Mouse (Mus musculus): Measurements from ENCODE around the gene Tspan4. TPM values are rescaled to one million over a fixed set of nuclear protein-coding genes. Genes with fewer than 3 reads are reported as not detected.
"Not testable (repeated sequence)": the region's sequence is repeated elsewhere in the genome, so short reads cannot be mapped to it uniquely, and the experiment has no call there.

The Tspan4 gene
- polyA plus RNA-seq, 1 experiment from 2014 or later = 29.7 TPM

DNA sequence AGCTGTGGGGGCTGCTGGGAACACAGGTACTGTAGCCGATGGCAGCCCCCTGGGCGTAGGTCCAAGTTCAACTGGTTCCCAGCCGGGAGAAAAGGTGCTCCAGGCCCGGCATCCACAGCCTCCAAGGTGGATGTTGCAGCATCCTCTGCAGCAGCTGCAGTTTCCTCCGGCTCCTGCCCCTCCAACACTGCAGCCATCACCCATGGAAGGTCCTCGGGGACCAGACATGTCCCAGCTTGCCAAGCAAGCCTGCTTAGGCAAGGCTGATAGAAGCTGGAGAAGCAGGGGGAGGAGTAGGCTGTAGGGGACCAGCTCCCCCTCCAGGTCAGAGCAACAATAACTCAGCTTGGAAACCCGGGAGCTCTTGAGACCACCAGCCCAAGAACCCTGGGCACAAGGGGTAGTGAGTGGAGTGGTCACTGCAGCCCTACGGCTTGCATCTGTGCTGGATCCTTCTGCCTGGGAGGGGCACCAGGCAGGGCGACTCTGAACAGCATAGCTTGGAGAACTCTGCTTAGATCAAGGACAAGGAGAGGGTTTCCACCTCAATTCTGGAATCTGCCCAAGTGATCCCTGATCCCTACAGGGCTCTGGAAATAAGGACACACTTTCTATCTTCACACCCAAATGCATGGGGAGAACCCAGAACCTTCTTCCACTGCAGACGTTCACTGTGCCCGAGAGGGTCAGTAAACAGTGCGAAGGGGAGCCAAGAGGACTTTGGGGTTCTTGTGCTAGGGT lies 31.8 kb upstream of the Tspan4 start:
- peaks cover 2% of the 10 kb centered on the region; the same call in 1 of the 2 replicates for H3K36me3 ChIP-seq (ENCODE audit: control insufficient read depth, insufficient read depth, low read length)
- H3K4me2 ChIP-seq (ENCODE audit: low read depth, low read length, severe bottlenecking) = peak overlapping the region; percentile 80
- peak; percentile 72 for DNase-seq (ENCODE audit: low spot score)
- peaks cover 13% of the 10 kb centered on the region for H3K4me1 ChIP-seq (replicated peaks; ENCODE audit: control insufficient read depth, insufficient read depth, low read length)
- WGBS = 36% methylated on average over 12 of the region's 12 CpGs
- peak overlapping the region; percentile 71 for H3K9ac ChIP-seq (ENCODE audit: low read length)
- no peaks in the 10 kb centered on the region; the same call in 1 of the 2 replicates for H3K27me3 ChIP-seq (ENCODE audit: control insufficient read depth, insufficient read depth, low read length)
- H3K27ac ChIP-seq (ENCODE audit: low read depth, low read length) = peak overlapping the region; percentile 37; the same call in 1 of the 2 replicates
- H3K9me3 ChIP-seq (ENCODE audit: control insufficient read depth, low read length) = no peaks in the 10 kb centered on the region
- ATAC-seq (replicated peaks; ENCODE audit: low FRiP score) = 0 out of 2 replicates have a peak, but pooled peaks have one; percentile 3
- peak overlapping the region; percentile 40 for H3K4me3 ChIP-seq (ENCODE audit: low read depth, low read length)

- DNase-seq (ENCODE audit: low spot score) (peak; percentile 87), ATAC-seq (replicated peaks; ENCODE audit: low FRiP score) (peak; percentile 44)
- peak within 1 kb of the TSS; percentile 37; the same call in 1 of the 2 replicates for H3K27ac ChIP-seq (ENCODE audit: low read depth, low read length)
- H3K4me3 ChIP-seq (ENCODE audit: low read depth, low read length) = peak within 1 kb of the TSS; percentile 40
- H3K4me1 ChIP-seq (replicated peaks; ENCODE audit: control insufficient read depth, insufficient read depth, low read length) = peaks cover 15% of the 10 kb centered on the region
- peak within 1 kb of the TSS; percentile 71 for H3K9ac ChIP-seq (ENCODE audit: low read length)
- under 1% methylated on average over 25 of the region's 25 CpGs for WGBS
- H3K9me3 ChIP-seq (ENCODE audit: control insufficient read depth, low read length) = no peaks in the 10 kb centered on the region
- H3K36me3 ChIP-seq (ENCODE audit: control insufficient read depth, insufficient read depth, low read length) = no peaks in the 10 kb centered on the region; the same call in 1 of the 2 replicates
- H3K4me2 ChIP-seq (ENCODE audit: low read depth, low read length, severe bottlenecking) = peak within 1 kb of the TSS; percentile 80
- H3K27me3 ChIP-seq (ENCODE audit: control insufficient read depth, insufficient read depth, low read length) = no peaks in the 10 kb centered on the region; the same call in 1 of the 2 replicates
These were observed 31.2 kb upstream of the Tspan4 start, which contains the start of gene Pidd1 for GRCm38 (mm10) chr7:141443828-141444237. Pidd1 (minus strand) TSS chr7:141444025.

DNA sequence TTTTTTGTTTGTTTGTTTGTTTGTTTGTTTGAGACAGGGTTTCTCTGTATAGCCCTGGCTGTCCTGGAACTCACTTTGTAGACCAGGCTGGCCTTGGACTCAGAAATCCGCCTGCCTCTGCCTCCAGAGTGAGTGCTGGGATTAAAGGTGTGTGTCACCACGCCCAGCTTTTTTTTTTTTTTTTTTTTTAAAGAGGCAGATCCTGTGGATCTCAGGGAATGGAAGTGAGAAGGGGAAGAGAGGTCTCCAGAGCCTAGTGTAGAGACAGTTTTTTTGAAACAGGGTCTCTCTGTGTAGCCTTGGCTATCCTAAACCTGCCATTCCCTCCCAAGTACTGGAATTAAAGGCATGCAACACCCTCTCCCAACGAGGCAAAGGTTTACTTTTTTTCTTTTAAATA lies 28.7 kb upstream of the Tspan4 start:
- H3K4me2 ChIP-seq (ENCODE audit: low read depth, low read length, severe bottlenecking) = peak overlapping the region; percentile 75; the same call in 1 of the 2 replicates
- H3K27me3 ChIP-seq (ENCODE audit: control insufficient read depth, insufficient read depth, low read length); ATAC-seq (replicated peaks; ENCODE audit: low FRiP score); H3K9me3 ChIP-seq (ENCODE audit: control insufficient read depth, low read length); H3K27ac ChIP-seq (ENCODE audit: low read depth, low read length); H3K36me3 ChIP-seq (ENCODE audit: control insufficient read depth, insufficient read depth, low read length); H3K9ac ChIP-seq (ENCODE audit: low read length); DNase-seq (ENCODE audit: low spot score): not testable (repeated sequence)
- 89% methylated on average over 3 of the region's 3 CpGs for WGBS
- H3K4me3 ChIP-seq (ENCODE audit: low read depth, low read length) = 0 out of 2 replicates have a peak overlapping the region, but pooled peaks have one; percentile 77
- H3K4me1 ChIP-seq (replicated peaks; ENCODE audit: control insufficient read depth, insufficient read depth, low read length) = peaks cover 15% of the 10 kb centered on the region

GRCm38 (mm10) chr7:141447110-141447991 lies 27.7 kb upstream of the Tspan4 start, which contains the start of gene Rplp2:
Rplp2 (plus strand) TSS chr7:141447370.
- ATAC-seq (replicated peaks; ENCODE audit: low FRiP score) = peak; percentile 90
- Histone ChIP-seq H3K4me1 (replicated peaks; ENCODE audit: control insufficient read depth, insufficient read depth, low read length) (peaks cover 15% of the 10 kb centered on the region), H3K9ac (ENCODE audit: low read length) (peak within 1 kb of the TSS; percentile 86), H3K9me3 (ENCODE audit: control insufficient read depth, low read length) (no peaks in the 10 kb centered on the region), H3K27me3 (ENCODE audit: control insufficient read depth, insufficient read depth, low read length) (no peaks in the 10 kb centered on the region), H3K27ac (ENCODE audit: low read depth, low read length) (peak within 1 kb of the TSS; percentile 50; the same call in 1 of the 2 replicates), H3K36me3 (ENCODE audit: control insufficient read depth, insufficient read depth, low read length) (peaks cover 3% of the 10 kb centered on the region; the same call in 1 of the 2 replicates), H3K4me3 (ENCODE audit: low read depth, low read length) (peak within 1 kb of the TSS; percentile 77), H3K4me2 (ENCODE audit: low read depth, low read length, severe bottlenecking) (peak within 1 kb of the TSS; percentile 75)
- under 1% methylated on average over 63 of the region's 63 CpGs for WGBS
- DNase-seq (ENCODE audit: low spot score) = peak; percentile 93

GRCm38 (mm10) chr7:141451928-141452327 lies 23.1 kb upstream of the Tspan4 start:
- no peak overlapping the region for H3K4me2 ChIP-seq (ENCODE audit: low read depth, low read length, severe bottlenecking)
- H3K36me3 ChIP-seq (ENCODE audit: control insufficient read depth, insufficient read depth, low read length) = peaks cover 3% of the 10 kb centered on the region; the same call in 1 of the 2 replicates
- no peaks in the 10 kb centered on the region for H3K27me3 ChIP-seq (ENCODE audit: control insufficient read depth, insufficient read depth, low read length)
- DNase-seq (ENCODE audit: low spot score) = no peak
- H3K4me1 ChIP-seq (replicated peaks; ENCODE audit: control insufficient read depth, insufficient read depth, low read length) = peaks cover 10% of the 10 kb centered on the region
- no peak overlapping the region for H3K4me3 ChIP-seq (ENCODE audit: low read depth, low read length)
- H3K27ac ChIP-seq (ENCODE audit: low read depth, low read length) = no peak overlapping the region
- no peak for ATAC-seq (replicated peaks; ENCODE audit: low FRiP score)
- no peaks in the 10 kb centered on the region for H3K9me3 ChIP-seq (ENCODE audit: control insufficient read depth, low read length)
- no peak overlapping the region for H3K9ac ChIP-seq (ENCODE audit: low read length)

- no peak overlapping the region for H3K4me3 ChIP-seq (ENCODE audit: low read depth, low read length)
- H3K9ac ChIP-seq (ENCODE audit: low read length) = no peak overlapping the region
- H3K4me1 ChIP-seq (replicated peaks; ENCODE audit: control insufficient read depth, insufficient read depth, low read length) = peaks cover 9% of the 10 kb centered on the region
- no peak overlapping the region for H3K27ac ChIP-seq (ENCODE audit: low read depth, low read length)
- no peaks in the 10 kb centered on the region for H3K27me3 ChIP-seq (ENCODE audit: control insufficient read depth, insufficient read depth, low read length)
- no peaks in the 10 kb centered on the region for H3K9me3 ChIP-seq (ENCODE audit: control insufficient read depth, low read length)
- peaks cover 3% of the 10 kb centered on the region; the same call in 1 of the 2 replicates for H3K36me3 ChIP-seq (ENCODE audit: control insufficient read depth, insufficient read depth, low read length)
- H3K4me2 ChIP-seq (ENCODE audit: low read depth, low read length, severe bottlenecking) = no peak overlapping the region
- 78% methylated on average over 2 of the region's 2 CpGs for WGBS
- ATAC-seq (replicated peaks; ENCODE audit: low FRiP score) (no peak), DNase-seq (ENCODE audit: low spot score) (no peak)
These were observed 21.4 kb upstream of the Tspan4 start for GRCm38 (mm10) chr7:141453636-141454035.

DNA sequence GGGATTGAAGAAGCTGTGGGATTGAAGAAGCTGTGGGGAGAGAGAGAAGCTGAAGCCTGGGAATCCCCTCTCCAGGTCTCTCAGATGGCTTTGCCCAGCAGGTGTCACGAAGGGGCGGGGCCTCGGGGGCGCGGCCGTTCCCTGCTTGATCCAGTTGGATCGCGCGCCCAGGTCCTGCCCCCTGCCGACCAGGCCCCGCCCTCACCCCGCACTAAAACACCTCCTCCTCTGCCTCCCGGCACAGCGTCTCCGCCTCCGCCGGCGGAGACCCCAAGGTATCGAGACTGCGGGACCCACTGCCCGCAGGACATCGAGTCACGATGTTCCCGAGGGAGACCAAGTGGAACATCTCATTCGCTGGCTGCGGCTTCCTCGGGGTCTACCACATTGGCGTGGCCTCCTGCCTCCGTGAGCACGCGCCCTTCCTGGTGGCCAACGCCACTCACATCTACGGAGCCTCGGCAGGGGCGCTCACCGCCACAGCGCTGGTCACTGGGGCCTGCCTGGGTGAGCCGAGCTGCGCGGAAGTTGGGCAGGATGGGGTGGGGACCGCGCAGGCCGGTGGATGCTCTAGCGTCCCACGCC lies 20.0 kb upstream of the Tspan4 start, which contains the start of gene Pnpla2:
Pnpla2 (plus strand) TSS at position 232 of the 585 bp plus-strand sequence.
- H3K27ac ChIP-seq (ENCODE audit: low read depth, low read length) = 0 out of 2 replicates have a peak within 1 kb of the TSS, but pooled peaks have one; percentile 5
- DNase-seq (ENCODE audit: low spot score) (peak; percentile 96), ATAC-seq (replicated peaks; ENCODE audit: low FRiP score) (peak; percentile 80)
- peaks cover 8% of the 10 kb centered on the region for H3K4me1 ChIP-seq (replicated peaks; ENCODE audit: control insufficient read depth, insufficient read depth, low read length)
- 0 out of 2 replicates have a peak, but pooled peaks cover 2% of the 10 kb centered on the region for H3K27me3 ChIP-seq (ENCODE audit: control insufficient read depth, insufficient read depth, low read length)
- peaks cover 3% of the 10 kb centered on the region; the same call in 1 of the 2 replicates for H3K36me3 ChIP-seq (ENCODE audit: control insufficient read depth, insufficient read depth, low read length)
- peak within 1 kb of the TSS; percentile 53 for H3K4me3 ChIP-seq (ENCODE audit: low read depth, low read length)
- peak within 1 kb of the TSS; percentile 88 for H3K4me2 ChIP-seq (ENCODE audit: low read depth, low read length, severe bottlenecking)
- H3K9me3 ChIP-seq (ENCODE audit: control insufficient read depth, low read length) = no peaks in the 10 kb centered on the region
- H3K9ac ChIP-seq (ENCODE audit: low read length) = peak within 1 kb of the TSS; percentile 46
- under 1% methylated on average over 45 of the region's 45 CpGs for WGBS
